Mouse (Mus musculus) olfactory bulb, adult 2 months (tissue): ENCODE measurements at regions not wholly inside any gene's neighbourhood (a gene's known extent, or its start where the extent isn't known, plus 50 kb on each side); places are given as distances from the start of the nearest gene placed in this dataset.

Source experiments
- CTCF ChIP-seq: fragments of 200-500 bp; IDR thresholded peaks from 2 replicates; pipeline ENCODE4 v1.5.1; 2012; ENCODE audit warnings: low read depth, mild to moderate bottlenecking, low read length, moderate library complexity; ENCODE audit not compliant: insufficient read depth
- POLR2A ChIP-seq: fragments of 200-500 bp; IDR thresholded peaks from 2 replicates; pipeline ENCODE4 v1.6.1; 2012; ENCODE audit warnings: mild to moderate bottlenecking, low read depth, low read length, moderate library complexity; ENCODE audit not compliant: insufficient read depth

DNA sequence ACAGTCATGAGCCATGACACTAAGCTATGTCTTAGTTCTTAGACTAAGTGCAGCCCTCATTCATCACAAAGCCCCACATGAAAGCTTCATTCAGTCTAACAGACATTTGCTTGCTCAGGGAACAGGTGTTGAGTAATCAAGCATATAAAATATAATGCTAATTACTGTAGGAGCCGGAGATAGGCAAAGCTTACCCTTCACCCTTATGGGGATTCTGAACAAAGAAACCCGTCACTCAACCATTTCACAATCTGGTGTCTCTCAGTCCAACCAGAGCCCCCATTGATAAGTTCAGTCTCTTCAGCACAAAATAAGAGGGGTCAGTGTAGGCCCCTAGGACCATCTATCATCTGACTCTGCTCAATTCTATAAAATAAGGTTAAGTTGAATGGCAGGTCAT is 587.9 kb upstream of the Auts2 start:
- no peak for TF ChIP-seq POLR2A
- TF ChIP-seq CTCF = no peak
